In genomic region chr3:142063536-142064226, GRCm38 (mm10) we compare ENCODE assay signal across 10 mouse cellular contexts.
DNase-seq lines count a peak whose midpoint lies in the region; ATAC-seq lines count a peak whose summit lies in the region.
"Had no signal": no experiment of that assay in that cellular context is flagged by ENCODE, and none has a peak within 500 bp of the region (broad histone marks: within the 10 kb centered on the region; RNA-seq: fewer than 3 reads in every experiment).

No protein-coding gene starts in this region.

- no peak overlapping the region for H3K9ac ChIP-seq in limb, embryonic 11.5 days (ENCODE audit: low read length)
- H3K9ac ChIP-seq in neural tube, embryonic 13.5 days: no peak overlapping the region
- H3K9ac ChIP-seq: liver, embryonic 14.5 days had no signal

- no peak overlapping the region for H3K4me3 ChIP-seq in limb, embryonic 11.5 days (ENCODE audit: low read depth, low read length)
- no peak overlapping the region for H3K4me3 ChIP-seq in neural tube, embryonic 13.5 days

- H3K27ac ChIP-seq in limb, embryonic 11.5 days (replicated peaks; ENCODE audit: low read depth, low read length): no peak overlapping the region
- no peak overlapping the region for H3K27ac ChIP-seq in neural tube, embryonic 13.5 days (replicated peaks)
- H3K27ac ChIP-seq: liver, embryonic 14.5 days had no signal

- 24% methylated on average over 12 of the region's 12 CpGs for WGBS in limb, embryonic 11.5 days
- 17% methylated on average over 12 of the region's 12 CpGs for WGBS in neural tube, embryonic 13.5 days

- H3K4me2 ChIP-seq in limb, embryonic 11.5 days (ENCODE audit: low read depth, severe bottlenecking): no peak overlapping the region
- H3K4me2 ChIP-seq in neural tube, embryonic 13.5 days: 0 out of 2 replicates have a peak overlapping the region, but pooled peaks have one; percentile 5

- H3K9me3 ChIP-seq in limb, embryonic 11.5 days (ENCODE audit: control insufficient read depth, low read length): no peaks in the 10 kb centered on the region
- no peaks in the 10 kb centered on the region for H3K9me3 ChIP-seq in neural tube, embryonic 13.5 days

- H3K36me3 ChIP-seq in limb, embryonic 11.5 days (ENCODE audit: control insufficient read depth, insufficient read depth, low read length): no peaks in the 10 kb centered on the region
- H3K36me3 ChIP-seq in neural tube, embryonic 13.5 days: no peaks in the 10 kb centered on the region

- DNase-seq in layer of hippocampus, adult 9-11 months: peak; percentile 17
- no peak for DNase-seq in layer of hippocampus, adult 9-10 months (ENCODE audit: low spot score)
- DNase-seq in gastrocnemius, postnatal 10 days: peak; percentile 12
- peak; percentile 67 for DNase-seq in limb, embryonic 11.5 days (ENCODE audit: low spot score)
- DNase-seq in spleen, postnatal 10 days (ENCODE audit: low spot score in 2 of 2): no peak
- no peak for DNase-seq in layer of hippocampus, postnatal 10 days (ENCODE audit: low spot score in 2 of 2)
- DNase-seq in c-Kit-positive CD71-positive TER-119-positive erythroid progenitor cells, embryonic 14.5 days (ENCODE audit: low spot score): no peak

- 0 out of 2 replicates have a peak, but pooled peaks cover 4% of the 10 kb centered on the region for H3K4me1 ChIP-seq in limb, embryonic 11.5 days (ENCODE audit: control insufficient read depth, insufficient read depth, low read length)
- H3K4me1 ChIP-seq in neural tube, embryonic 13.5 days (replicated peaks): peaks cover 18% of the 10 kb centered on the region

- ATAC-seq in limb, embryonic 11.5 days (ENCODE audit: insufficient number of reproducible peaks, low FRiP score, low TSS enrichment, low read depth): no peak
- peak; percentile 93 for ATAC-seq in neural tube, embryonic 13.5 days (ENCODE audit: low read depth)

- H3K27me3 ChIP-seq in limb, embryonic 11.5 days (ENCODE audit: control insufficient read depth, insufficient read depth, low read length): no peaks in the 10 kb centered on the region
- H3K27me3 ChIP-seq in neural tube, embryonic 13.5 days: no peaks in the 10 kb centered on the region
- H3K27me3 ChIP-seq: CH12.LX had no signal

Comparison
In these comparisons a context has a peak if more than half of its experiments do, and no peak if none do; other contexts are left out.
1. DNase-seq: peak in layer of hippocampus, adult 9-11 months (single experiment), gastrocnemius, postnatal 10 days (single experiment) and limb, embryonic 11.5 days (single experiment); none in layer of hippocampus, adult 9-10 months (single experiment), spleen, postnatal 10 days (0 of 2), layer of hippocampus, postnatal 10 days (0 of 2) and c-Kit-positive CD71-positive TER-119-positive erythroid progenitor cells, embryonic 14.5 days (single experiment).